Mouse (Mus musculus): Measurements from ENCODE around the gene Cdipt. TPM values are rescaled to one million over a fixed set of nuclear protein-coding genes. Genes with fewer than 3 reads are reported as not detected.

The Cdipt gene
- polyA plus RNA-seq, 1 experiment: 134 TPM

- no peak for TF ChIP-seq CTCF (IDR thresholded peaks at IDR 0.05; ENCODE audit: borderline replicate concordance, insufficient read depth, low read length)
- peak; percentile 87; the same call in 1 of the 2 replicates for TF ChIP-seq POLR2A (IDR thresholded peaks at IDR 0.05; ENCODE audit: low read depth, low read length)
- H3K4me3 ChIP-seq (ENCODE audit: insufficient read depth, low read length): peak overlapping the region; percentile 73
- H3K4me1 ChIP-seq (ENCODE audit: control insufficient read depth, insufficient read depth, low read length): peaks cover 2% of the 10 kb centered on the region; the same call in 1 of the 2 replicates
- peak overlapping the region; percentile 85 for H3K27ac ChIP-seq (ENCODE audit: insufficient read depth, low read length)
These were observed 40.8 kb downstream of the Cdipt start for GRCm38 (mm10) chr7:127016486-127016938.

- Histone ChIP-seq H3K27ac (ENCODE audit: insufficient read depth, low read length) (peak within 1 kb of the TSS; percentile 85), H3K4me1 (ENCODE audit: control insufficient read depth, insufficient read depth, low read length) (peaks cover 8% of the 10 kb centered on the region), H3K4me3 (ENCODE audit: insufficient read depth, low read length) (peak within 1 kb of the TSS; percentile 73)
- TF ChIP-seq POLR2A (IDR thresholded peaks at IDR 0.05; ENCODE audit: low read depth, low read length) (peak; percentile 76), CTCF (IDR thresholded peaks at IDR 0.05; ENCODE audit: borderline replicate concordance, insufficient read depth, low read length) (peak; percentile 55; the same call in 1 of the 2 replicates)
These were observed 41.5 kb downstream of the Cdipt start, which contains the start of gene Pagr1a for GRCm38 (mm10) chr7:127016971-127017949. Pagr1a (minus strand) TSS chr7:127017352.

DNA sequence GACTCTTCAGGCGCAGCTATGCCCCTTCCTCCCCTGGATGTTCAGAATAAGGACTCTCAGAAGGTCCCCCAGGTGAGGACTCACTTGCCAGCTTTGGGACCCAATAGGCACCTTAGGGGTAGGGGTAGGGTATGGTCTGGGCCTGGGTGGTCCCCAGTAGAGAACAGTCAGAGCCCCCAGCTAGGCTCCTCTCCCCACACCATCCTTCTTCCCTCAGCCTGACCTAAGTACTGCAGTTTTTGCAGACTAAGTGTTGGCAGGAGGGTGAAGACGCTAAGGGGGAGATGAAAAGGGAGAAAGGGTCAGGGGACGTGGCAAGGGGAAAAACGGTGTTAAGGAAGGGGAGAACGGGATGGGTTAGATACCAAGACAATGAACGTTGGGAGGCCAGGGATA lies 42.2 kb downstream of the Cdipt start:
- H3K27ac ChIP-seq (ENCODE audit: insufficient read depth, low read length): no peak overlapping the region
- no peak for TF ChIP-seq CTCF (IDR thresholded peaks at IDR 0.05; ENCODE audit: borderline replicate concordance, insufficient read depth, low read length)
- no peak for TF ChIP-seq POLR2A (IDR thresholded peaks at IDR 0.05; ENCODE audit: low read depth, low read length)
- peaks cover 6% of the 10 kb centered on the region; the same call in 1 of the 2 replicates for H3K4me1 ChIP-seq (ENCODE audit: control insufficient read depth, insufficient read depth, low read length)
- no peak overlapping the region for H3K4me3 ChIP-seq (ENCODE audit: insufficient read depth, low read length)

- no peak overlapping the region for H3K27ac ChIP-seq (ENCODE audit: insufficient read depth, low read length)
- no peak for TF ChIP-seq POLR2A (IDR thresholded peaks at IDR 0.05; ENCODE audit: low read depth, low read length)
- no peak for TF ChIP-seq CTCF (IDR thresholded peaks at IDR 0.05; ENCODE audit: borderline replicate concordance, insufficient read depth, low read length)
- peaks cover 7% of the 10 kb centered on the region; the same call in 1 of the 2 replicates for H3K4me1 ChIP-seq (ENCODE audit: control insufficient read depth, insufficient read depth, low read length)
- H3K4me3 ChIP-seq (ENCODE audit: insufficient read depth, low read length): no peak overlapping the region
These were observed 42.9 kb downstream of the Cdipt start for GRCm38 (mm10) chr7:127018416-127019305.

DNA sequence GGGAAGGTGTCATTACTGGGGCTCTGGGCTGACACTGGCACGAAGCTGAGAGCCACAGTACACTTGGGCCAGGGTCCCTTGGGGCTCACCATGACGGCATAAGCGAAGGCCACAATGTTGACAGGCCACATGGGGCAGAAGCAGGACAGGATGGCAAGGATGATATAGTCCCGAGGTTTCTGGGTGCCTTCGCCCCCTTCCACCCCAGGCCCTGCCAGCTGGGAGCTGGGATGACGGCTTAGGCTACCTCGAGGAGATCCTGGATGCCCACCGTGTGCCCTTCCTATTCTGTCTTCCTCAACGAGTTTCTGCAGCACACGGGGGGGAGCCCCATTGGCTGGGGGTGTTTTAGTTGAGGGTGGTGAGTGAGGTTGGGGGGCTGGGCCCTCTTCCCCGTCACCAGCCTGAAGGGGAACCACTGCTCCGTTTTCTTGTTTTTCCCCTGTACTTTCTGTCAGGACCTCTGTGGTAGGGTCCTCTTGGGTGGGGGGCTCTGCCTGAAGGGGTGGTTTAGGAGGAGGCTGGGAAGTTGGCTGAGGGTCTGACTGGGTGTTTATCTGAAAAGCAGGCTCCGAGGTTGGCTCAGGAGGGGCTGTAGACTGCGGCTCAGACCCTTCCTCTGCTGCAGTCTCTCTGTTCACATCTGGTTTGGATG lies 43.7 kb downstream of the Cdipt start:
- Histone ChIP-seq H3K4me1 (ENCODE audit: control insufficient read depth, insufficient read depth, low read length) (peaks cover 8% of the 10 kb centered on the region; the same call in 1 of the 2 replicates), H3K27ac (ENCODE audit: insufficient read depth, low read length) (no peak overlapping the region), H3K4me3 (ENCODE audit: insufficient read depth, low read length) (no peak overlapping the region)
- TF ChIP-seq POLR2A (IDR thresholded peaks at IDR 0.05; ENCODE audit: low read depth, low read length) (no peak), CTCF (IDR thresholded peaks at IDR 0.05; ENCODE audit: borderline replicate concordance, insufficient read depth, low read length) (no peak)

DNA sequence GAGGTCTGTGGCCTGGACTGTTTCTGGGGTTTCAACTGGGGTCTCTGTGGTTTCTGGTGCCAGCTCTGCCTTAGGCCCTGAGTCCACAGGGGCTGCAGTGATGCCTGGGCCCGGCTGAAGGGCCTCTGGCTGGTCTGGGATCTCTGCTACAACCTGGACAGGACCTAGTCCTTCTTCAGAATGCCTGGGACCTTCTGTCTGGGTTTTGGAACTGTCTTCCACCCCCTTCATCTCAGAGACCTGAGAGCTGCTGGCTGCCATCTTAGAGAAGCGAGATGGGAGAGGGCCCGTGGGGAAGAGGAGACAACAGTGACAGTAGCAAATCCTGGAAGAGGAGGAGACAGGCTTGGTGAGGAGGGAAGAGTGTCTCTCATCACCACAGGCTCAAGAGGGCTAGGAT lies 44.3 kb downstream of the Cdipt start:
- TF ChIP-seq POLR2A (IDR thresholded peaks at IDR 0.05; ENCODE audit: low read depth, low read length): no peak
- no peak for TF ChIP-seq CTCF (IDR thresholded peaks at IDR 0.05; ENCODE audit: borderline replicate concordance, insufficient read depth, low read length)
- Histone ChIP-seq H3K27ac (ENCODE audit: insufficient read depth, low read length) (no peak overlapping the region), H3K4me3 (ENCODE audit: insufficient read depth, low read length) (peak overlapping the region; percentile 29), H3K4me1 (ENCODE audit: control insufficient read depth, insufficient read depth, low read length) (peaks cover 8% of the 10 kb centered on the region; the same call in 1 of the 2 replicates)

DNA sequence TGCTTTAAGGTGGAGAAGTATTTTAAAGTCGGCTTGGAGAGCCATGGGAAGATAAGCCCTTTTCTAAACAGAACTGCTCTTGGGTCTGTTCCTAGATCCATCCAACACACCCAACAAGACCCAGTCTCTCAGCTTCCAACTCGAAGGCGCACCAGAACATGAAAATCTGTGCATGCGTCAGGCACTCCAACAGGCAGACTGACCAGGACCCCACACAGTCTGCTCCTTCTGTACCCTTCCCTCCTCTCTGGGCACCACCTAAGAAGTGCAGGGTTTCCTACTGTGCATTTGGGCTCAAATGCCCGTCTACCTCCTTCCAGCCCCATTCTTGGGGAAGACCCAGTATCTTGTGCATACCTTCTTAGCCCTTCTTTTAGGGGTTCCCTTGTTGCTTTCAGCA lies 44.8 kb downstream of the Cdipt start:
- no peak for TF ChIP-seq POLR2A (IDR thresholded peaks at IDR 0.05; ENCODE audit: low read depth, low read length)
- no peak for TF ChIP-seq CTCF (IDR thresholded peaks at IDR 0.05; ENCODE audit: borderline replicate concordance, insufficient read depth, low read length)
- Histone ChIP-seq H3K4me1 (ENCODE audit: control insufficient read depth, insufficient read depth, low read length) (peaks cover 8% of the 10 kb centered on the region; the same call in 1 of the 2 replicates), H3K4me3 (ENCODE audit: insufficient read depth, low read length) (peak overlapping the region; percentile 29), H3K27ac (ENCODE audit: insufficient read depth, low read length) (no peak overlapping the region)

DNA sequence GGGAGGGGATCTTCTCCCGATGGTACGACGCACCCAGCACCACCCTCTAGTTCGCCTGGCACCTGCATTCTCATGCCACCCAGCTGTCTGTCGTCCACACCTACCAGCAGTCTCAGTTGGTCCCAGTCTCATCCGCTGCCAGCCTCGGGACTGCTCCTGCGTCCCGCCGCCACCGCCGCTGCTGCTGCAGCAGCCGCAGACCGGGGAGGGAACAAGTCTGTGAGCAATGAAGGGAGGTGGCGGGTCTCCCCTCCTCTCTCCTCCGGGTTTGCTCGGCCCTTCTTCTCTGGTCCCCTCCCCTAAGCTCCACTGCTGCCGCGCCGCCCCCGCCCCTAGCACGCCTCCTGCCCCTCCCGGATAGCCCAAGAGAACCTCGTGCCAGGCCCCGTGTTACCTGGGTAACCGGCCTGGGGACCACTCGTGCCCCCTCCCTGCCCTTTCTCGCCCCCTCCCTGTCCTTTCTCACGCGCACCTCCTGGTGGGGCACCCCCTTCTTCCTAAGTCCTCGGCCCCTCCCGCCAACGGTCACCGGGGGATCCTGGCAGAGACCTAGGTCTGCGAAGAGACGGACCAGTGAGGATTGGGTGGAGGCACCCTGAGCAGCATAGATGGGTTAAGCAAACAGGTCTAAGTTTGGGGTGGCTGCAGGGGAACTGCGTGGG lies 45.3 kb downstream of the Cdipt start, which contains the start of the genes Gm42742 and Prrt2:
Gene Gm42742 (minus strand): TSS at position 197 of the 662 bp plus-strand sequence.
Gene Prrt2 (minus strand): TSS at position 311 of the 662 bp plus-strand sequence.
- Histone ChIP-seq H3K4me1 (ENCODE audit: control insufficient read depth, insufficient read depth, low read length) (peaks cover 8% of the 10 kb centered on the region; the same call in 1 of the 2 replicates), H3K27ac (ENCODE audit: insufficient read depth, low read length) (no peak within 1 kb of the TSS), H3K4me3 (ENCODE audit: insufficient read depth, low read length) (peak within 1 kb of the TSS; percentile 29)
- TF ChIP-seq CTCF (IDR thresholded peaks at IDR 0.05; ENCODE audit: borderline replicate concordance, insufficient read depth, low read length): no peak
- peak; percentile 83 for TF ChIP-seq POLR2A (IDR thresholded peaks at IDR 0.05; ENCODE audit: low read depth, low read length)
